Mouse (Mus musculus): Measurements from ENCODE around the gene Gabarapl1. TPM values are rescaled to one million over a fixed set of nuclear protein-coding genes. Genes with fewer than 3 reads are reported as not detected.
A peak's percentile ranks its signal among the peaks of the same experiment; 100 is the strongest.
"Not testable (repeated sequence)": the region's sequence is repeated elsewhere in the genome, so short reads cannot be mapped to it uniquely, and the experiment has no call there.

Gabarapl1 gene
- polyA plus RNA-seq (2015; fragmentation: Nextera tagmentation; extraction: Ambion mirVana): 159 and 164 TPM in 2 replicates

DNA sequence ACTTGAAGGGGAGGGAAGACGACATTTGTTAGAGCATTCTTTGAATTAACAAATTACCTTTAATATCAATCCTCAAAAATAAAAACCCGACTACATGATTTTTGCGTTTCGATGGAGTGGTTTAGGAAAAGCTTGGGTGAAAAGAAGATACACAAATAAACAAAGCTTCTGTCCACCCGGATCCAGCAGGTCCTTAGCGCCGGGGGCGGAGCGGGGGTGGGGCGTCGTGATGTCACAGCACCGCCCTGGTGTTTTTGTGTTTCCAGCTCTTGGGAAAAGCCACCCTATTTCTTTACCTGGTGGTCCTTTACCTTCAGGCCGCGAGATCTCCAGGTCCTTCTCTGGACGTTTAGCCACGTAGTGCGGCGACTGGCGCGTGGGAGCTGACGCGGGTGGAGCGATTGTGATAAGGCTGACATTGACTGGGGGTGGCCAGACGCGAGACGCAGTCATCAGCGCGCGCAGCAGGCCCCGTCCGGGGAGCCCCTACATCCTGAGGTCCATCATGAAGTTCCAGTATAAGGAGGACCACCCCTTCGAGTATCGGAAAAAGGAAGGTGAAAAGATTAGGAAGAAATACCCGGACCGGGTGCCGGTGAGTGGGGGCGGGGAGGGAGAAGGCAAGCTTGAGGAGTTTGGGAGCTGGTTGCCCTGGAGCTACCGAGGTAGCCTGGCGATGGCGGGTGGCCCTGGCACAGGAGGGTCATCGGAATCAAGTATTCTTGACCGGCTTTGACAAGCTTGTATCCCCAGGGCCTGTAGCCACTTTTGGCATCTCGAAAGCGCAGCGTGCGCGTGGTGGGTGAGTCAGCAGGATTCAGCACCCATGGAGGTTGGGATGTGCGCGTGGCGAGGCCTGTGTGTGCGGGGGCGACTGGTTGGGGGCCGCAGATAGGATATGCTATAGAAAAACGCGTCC, at the start of gene Gabarapl1:
TSS of gene Gabarapl1 (plus strand) at position 219 of the 919 bp plus-strand sequence.
- peak within 1 kb of the TSS; percentile 71 for H3K4me2 ChIP-seq (replicated peaks)
- no peaks in the 10 kb centered on the region for H3K9me3 ChIP-seq
- 1% methylated on average over 55 of the region's 55 CpGs for WGBS
- H3K4me1 ChIP-seq (replicated peaks): peaks cover 37% of the 10 kb centered on the region
- peak within 1 kb of the TSS; percentile 88 for H3K4me3 ChIP-seq (replicated peaks)
- peak within 1 kb of the TSS; percentile 92 for H3K9ac ChIP-seq (replicated peaks)
- peak; percentile 84 for ATAC-seq
- no peaks in the 10 kb centered on the region for H3K27me3 ChIP-seq
- H3K27ac ChIP-seq: peak within 1 kb of the TSS; percentile 88
- H3K36me3 ChIP-seq: peaks cover 9% of the 10 kb centered on the region

GRCm38 (mm10) chr6:129494924-129495323, 38.0 kb upstream of the Gabarapl1 start:
- no peaks in the 10 kb centered on the region for H3K27me3 ChIP-seq
- H3K4me2 ChIP-seq (replicated peaks): no peak overlapping the region
- no peak overlapping the region for H3K9ac ChIP-seq (replicated peaks)
- H3K4me3 ChIP-seq (replicated peaks): no peak overlapping the region
- WGBS: 81% methylated on average over 4 of the region's 4 CpGs
- no peak for ATAC-seq
- no peak overlapping the region for H3K27ac ChIP-seq
- H3K4me1 ChIP-seq (replicated peaks): no peaks in the 10 kb centered on the region
- no peaks in the 10 kb centered on the region for H3K9me3 ChIP-seq
- no peaks in the 10 kb centered on the region for H3K36me3 ChIP-seq

DNA sequence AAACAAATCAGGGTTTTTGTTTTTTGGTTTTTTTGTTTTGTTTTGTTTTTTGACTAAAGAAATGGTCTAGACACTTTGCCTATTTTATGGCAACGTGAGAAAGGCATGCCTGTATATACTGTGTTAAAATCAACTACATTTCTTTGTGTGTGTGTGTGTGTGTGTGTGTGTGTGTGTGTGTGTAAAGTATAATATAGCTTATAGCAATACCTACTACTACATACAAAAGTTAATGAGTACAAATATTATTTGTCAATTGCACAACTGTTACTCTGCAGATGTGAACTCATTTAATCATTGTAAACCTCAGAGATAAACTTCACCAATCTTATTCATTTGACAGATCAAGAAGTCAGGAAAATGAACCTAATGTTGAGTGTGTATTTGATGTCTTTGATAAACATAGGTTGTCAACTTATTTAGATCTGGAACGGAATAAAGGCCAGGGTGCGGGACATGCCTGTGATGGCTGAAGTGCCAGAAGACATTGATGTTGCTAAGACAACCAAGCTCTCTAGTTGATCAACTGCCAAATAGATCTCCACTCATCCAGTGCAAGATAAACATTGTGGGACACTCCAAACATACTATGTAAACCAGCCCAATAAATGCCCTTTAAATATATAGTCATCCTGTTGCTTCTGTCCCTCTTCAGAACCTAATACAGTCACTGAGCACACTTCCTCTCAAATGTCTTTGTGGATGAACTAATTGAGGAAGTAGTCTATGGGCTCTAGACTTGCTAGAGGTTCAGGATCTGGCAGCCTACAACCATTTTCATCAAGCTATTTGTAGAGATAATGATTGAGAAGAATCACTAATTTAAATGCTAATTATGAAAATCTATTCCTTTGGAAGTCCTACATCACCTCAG, 35.4 kb upstream of the Gabarapl1 start:
- Histone ChIP-seq H3K36me3 (no peaks in the 10 kb centered on the region), H3K9me3 (no peaks in the 10 kb centered on the region), H3K27me3 (no peaks in the 10 kb centered on the region), H3K9ac (replicated peaks) (no peak overlapping the region), H3K4me1 (replicated peaks) (no peaks in the 10 kb centered on the region), H3K4me2 (replicated peaks) (no peak overlapping the region), H3K4me3 (replicated peaks) (no peak overlapping the region), H3K27ac (no peak overlapping the region)
- no peak for ATAC-seq
- 90% methylated on average over 3 of the region's 3 CpGs for WGBS

GRCm38 (mm10) chr6:129499516-129499915, 33.4 kb upstream of the Gabarapl1 start:
- not testable (repeated sequence) for H3K4me3 ChIP-seq (replicated peaks); H3K4me1 ChIP-seq (replicated peaks); H3K27ac ChIP-seq; H3K9me3 ChIP-seq; H3K36me3 ChIP-seq; H3K9ac ChIP-seq (replicated peaks); ATAC-seq; H3K4me2 ChIP-seq (replicated peaks); H3K27me3 ChIP-seq
- WGBS: 90% methylated on average over 1 of the region's 1 CpGs

- Histone ChIP-seq H3K36me3 (no peaks in the 10 kb centered on the region), H3K9ac (replicated peaks) (no peak overlapping the region), H3K9me3 (no peaks in the 10 kb centered on the region; the same call in 1 of the 2 replicates), H3K27me3 (no peaks in the 10 kb centered on the region), H3K4me1 (replicated peaks) (no peaks in the 10 kb centered on the region), H3K4me2 (replicated peaks) (no peak overlapping the region), H3K27ac (no peak overlapping the region), H3K4me3 (replicated peaks) (no peak overlapping the region)
- ATAC-seq: no peak
- WGBS: 84% methylated on average over 2 of the region's 2 CpGs
Measured at GRCm38 (mm10) chr6:129503471-129503870, 29.5 kb upstream of the Gabarapl1 start.

GRCm38 (mm10) chr6:129507024-129507423, 25.9 kb upstream of the Gabarapl1 start, which contains the start of gene Olr1:
Gene Olr1, minus strand, starts transcription at chr6:129507165.
- Histone ChIP-seq H3K27me3 (no peaks in the 10 kb centered on the region), H3K9ac (replicated peaks) (no peak within 1 kb of the TSS), H3K9me3 (no peaks in the 10 kb centered on the region; the same call in 1 of the 2 replicates), H3K27ac (no peak within 1 kb of the TSS), H3K36me3 (no peaks in the 10 kb centered on the region), H3K4me1 (replicated peaks) (no peaks in the 10 kb centered on the region), H3K4me3 (replicated peaks) (no peak within 1 kb of the TSS), H3K4me2 (replicated peaks) (no peak within 1 kb of the TSS)
- ATAC-seq: no peak
- WGBS: 89% methylated on average over 9 of the region's 9 CpGs

DNA sequence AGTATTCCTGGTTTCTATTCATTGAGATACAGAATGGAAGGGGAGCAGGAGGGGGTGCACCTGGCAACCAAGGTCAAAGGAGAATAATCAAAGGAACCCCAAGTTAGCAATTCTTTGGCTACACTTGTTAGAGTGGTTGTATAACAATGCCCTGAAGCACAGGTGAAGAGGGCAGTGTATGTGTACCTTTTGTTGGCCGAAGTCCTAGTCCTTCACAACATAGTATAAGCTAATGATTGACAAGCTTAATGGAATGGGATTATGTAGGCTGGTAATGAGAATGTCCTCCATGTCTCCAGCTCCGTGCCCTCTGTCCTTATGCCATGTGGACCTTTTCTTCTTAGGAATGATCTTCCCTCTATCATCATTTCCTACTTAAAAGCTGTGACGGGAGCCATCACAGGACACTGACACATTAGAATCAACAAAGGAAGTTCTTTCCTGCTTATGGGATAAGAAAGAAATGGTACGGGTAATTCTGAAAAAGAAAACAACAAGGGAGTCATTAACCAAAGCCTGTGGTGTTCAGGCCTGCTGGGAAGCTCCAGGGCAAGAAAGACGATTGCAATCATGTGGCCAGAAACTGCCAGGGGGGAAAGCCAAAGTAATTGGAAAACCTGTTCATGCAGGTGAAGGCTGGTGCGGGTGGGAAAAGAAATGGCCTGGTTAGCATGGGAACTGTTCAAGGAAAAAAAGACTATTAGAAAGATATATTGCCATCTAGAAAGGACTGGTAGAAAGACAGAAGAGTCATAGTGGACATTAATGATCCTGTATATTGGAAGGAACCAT, 22.6 kb upstream of the Gabarapl1 start:
- no peaks in the 10 kb centered on the region for H3K27me3 ChIP-seq
- no peaks in the 10 kb centered on the region for H3K4me1 ChIP-seq (replicated peaks)
- H3K36me3 ChIP-seq: no peaks in the 10 kb centered on the region
- no peak overlapping the region for H3K27ac ChIP-seq
- H3K9ac ChIP-seq (replicated peaks): no peak overlapping the region
- no peak overlapping the region for H3K4me3 ChIP-seq (replicated peaks)
- no peaks in the 10 kb centered on the region for H3K9me3 ChIP-seq
- ATAC-seq: no peak
- H3K4me2 ChIP-seq (replicated peaks): no peak overlapping the region
- WGBS: 76% methylated on average over 6 of the region's 6 CpGs

GRCm38 (mm10) chr6:129512367-129512766, 20.6 kb upstream of the Gabarapl1 start, which contains the start of gene Tmem52b:
Gene Tmem52b, plus strand, starts transcription at chr6:129512555.
- H3K27ac ChIP-seq: no peak within 1 kb of the TSS

GRCm38 (mm10) chr6:129512868-129513267, 20.1 kb upstream of the Gabarapl1 start:
- H3K9ac ChIP-seq (replicated peaks): no peak overlapping the region
- no peaks in the 10 kb centered on the region for H3K4me1 ChIP-seq (replicated peaks)
- no peak overlapping the region for H3K4me3 ChIP-seq (replicated peaks)
- 84% methylated on average over 8 of the region's 8 CpGs for WGBS
- no peaks in the 10 kb centered on the region for H3K36me3 ChIP-seq
- no peak overlapping the region for H3K27ac ChIP-seq
- H3K9me3 ChIP-seq: no peaks in the 10 kb centered on the region
- ATAC-seq: no peak
- H3K27me3 ChIP-seq: no peaks in the 10 kb centered on the region
- no peak overlapping the region for H3K4me2 ChIP-seq (replicated peaks)

More at GRCm38 (mm10) chr6:129512367-129512766, 20.6 kb upstream of the Gabarapl1 start, which contains the start of gene Tmem52b:
- H3K36me3 ChIP-seq: no peaks in the 10 kb centered on the region
- H3K4me3 ChIP-seq (replicated peaks): no peak within 1 kb of the TSS
- no peak within 1 kb of the TSS for H3K4me2 ChIP-seq (replicated peaks)
- 83% methylated on average over 3 of the region's 3 CpGs for WGBS
- no peak within 1 kb of the TSS for H3K9ac ChIP-seq (replicated peaks)
- H3K27me3 ChIP-seq: no peaks in the 10 kb centered on the region
- H3K4me1 ChIP-seq (replicated peaks): no peaks in the 10 kb centered on the region
- ATAC-seq: no peak
- H3K9me3 ChIP-seq: no peaks in the 10 kb centered on the region

DNA sequence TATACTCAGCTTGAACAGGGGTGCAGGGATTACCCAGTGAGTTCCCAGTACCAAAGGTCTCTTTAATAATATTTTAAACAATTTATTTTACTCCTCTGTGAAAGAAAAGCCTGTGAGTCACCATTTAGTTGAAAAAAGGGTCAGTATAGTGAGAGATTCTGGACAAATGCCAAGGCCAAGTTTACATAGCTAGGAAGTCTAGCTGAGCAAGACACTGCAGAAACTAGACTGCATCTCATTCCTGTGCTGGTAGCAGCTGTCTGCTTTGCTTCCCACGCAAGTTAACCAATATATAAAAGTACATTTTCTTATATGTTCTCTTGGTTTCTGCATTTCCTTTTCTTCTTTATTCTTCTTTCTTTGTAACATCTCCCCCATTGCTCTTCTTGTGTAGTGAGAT, 19.6 kb upstream of the Gabarapl1 start:
- Histone ChIP-seq H3K9me3 (no peaks in the 10 kb centered on the region), H3K27me3 (no peaks in the 10 kb centered on the region), H3K27ac (no peak overlapping the region), H3K9ac (replicated peaks) (no peak overlapping the region), H3K4me3 (replicated peaks) (no peak overlapping the region), H3K4me1 (replicated peaks) (no peaks in the 10 kb centered on the region), H3K36me3 (no peaks in the 10 kb centered on the region), H3K4me2 (replicated peaks) (no peak overlapping the region)
- WGBS: 75% methylated on average over 1 of the region's 1 CpGs
- no peak for ATAC-seq

- 81% methylated on average over 2 of the region's 2 CpGs for WGBS
- H3K4me1 ChIP-seq (replicated peaks): no peaks in the 10 kb centered on the region
- ATAC-seq: no peak
- no peak overlapping the region for H3K4me3 ChIP-seq (replicated peaks)
- H3K9ac ChIP-seq (replicated peaks): no peak overlapping the region
- H3K36me3 ChIP-seq: no peaks in the 10 kb centered on the region
- no peak overlapping the region for H3K27ac ChIP-seq
- no peak overlapping the region for H3K4me2 ChIP-seq (replicated peaks)
- H3K27me3 ChIP-seq: no peaks in the 10 kb centered on the region
- no peaks in the 10 kb centered on the region for H3K9me3 ChIP-seq
Measured at GRCm38 (mm10) chr6:129514376-129514775, 18.6 kb upstream of the Gabarapl1 start.

All from midbrain, embryonic 13.5 days (tissue).